Mouse (Mus musculus): Measurements from ENCODE around the gene Plpp2. TPM values are rescaled to one million over a fixed set of nuclear protein-coding genes. Genes with fewer than 3 reads are reported as not detected.

Gene Plpp2
- total and polyA plus RNA-seq, 3 experiments, result 11.5 to 19.3 (median 13.9) TPM

DNA sequence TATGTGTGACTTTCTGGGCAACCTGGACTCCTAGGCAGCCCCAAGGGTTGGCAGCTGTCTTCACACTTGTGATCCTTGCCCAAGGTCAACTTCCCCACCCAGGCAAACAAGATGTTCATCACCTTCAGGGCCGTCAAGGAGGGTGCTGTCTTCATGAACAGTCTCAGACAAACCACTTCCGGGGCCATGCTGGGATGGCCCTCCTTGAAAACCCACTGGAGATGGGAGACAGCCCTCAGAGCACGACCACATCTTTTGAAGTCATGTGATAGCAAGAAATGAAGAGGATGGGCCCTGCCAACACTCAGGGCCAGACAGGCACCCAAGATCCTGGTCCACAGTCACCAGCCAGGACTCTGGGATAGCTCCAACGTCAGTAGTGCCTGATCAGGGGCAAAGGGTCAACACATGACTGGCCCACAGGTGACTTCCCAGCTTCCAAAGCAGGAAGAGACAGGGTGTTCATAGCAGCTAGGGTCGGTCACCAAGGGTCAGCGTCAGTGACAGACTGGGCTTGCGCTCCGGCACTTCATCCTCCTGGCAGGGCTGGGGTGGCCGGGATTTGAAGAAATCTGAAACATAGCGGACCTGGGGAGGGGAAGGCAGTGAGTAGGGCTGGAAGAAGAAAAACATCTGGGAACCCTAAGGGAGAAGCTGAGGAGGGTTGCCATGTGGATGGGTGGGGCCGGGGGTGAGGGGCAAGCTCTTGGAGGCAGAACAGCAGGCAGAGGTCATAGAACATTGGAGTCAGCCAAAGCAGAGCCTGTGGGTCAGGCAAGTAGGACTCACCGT, 6.7 kb downstream of the Plpp2 start:
- dilution Hi-C loops (cut with MboI; ENCODE audit: extremely low pct_ligation_motif_present, extremely low pct_unique_long_range_greater_than_20kb, low sequenced_read_pairs) (no loop called here), in situ Hi-C loops (cut with MboI; ENCODE audit: low pct_ligation_motif_present, low pct_unique_long_range_greater_than_20kb, low sequenced_read_pairs) (no loop called here)
- DNase-seq (ENCODE audit: extremely low read depth), result no peak
- no peaks in the 10 kb centered on the region for H3K4me1 ChIP-seq (ENCODE audit: control insufficient read depth in 1 of 2, insufficient read depth in 2 of 2)
- no peaks in the 10 kb centered on the region for H3K9me3 ChIP-seq (replicated peaks; ENCODE audit: low read length)
- H3K36me3 ChIP-seq (replicated peaks in 1 of 2; ENCODE audit: control insufficient read depth in 1 of 2, insufficient read depth in 1 of 2, low read length in 1 of 2), result peaks cover 0 to 56% of the 10 kb centered on the region in 2 experiments
- no peak overlapping the region for H3K9ac ChIP-seq (ENCODE audit: insufficient read depth, low read depth)
- no peak overlapping the region for H3K4me2 ChIP-seq (ENCODE audit: insufficient read depth, low read depth, poor library complexity, severe bottlenecking)
- H3K4me3 ChIP-seq (replicated peaks in 1 of 3; ENCODE audit: low read depth in 2 of 3, low read length in 2 of 3, poor library complexity in 1 of 3), result no peak overlapping the region
- no peak for TF ChIP-seq ELF1 (IDR thresholded peaks at IDR 0.05; ENCODE audit: low read depth, low read length)
- no peak for TF ChIP-seq JUND (conservative IDR thresholded peaks at IDR 0.05; ENCODE audit: low read depth, low read length)
- no peak for TF ChIP-seq ZMIZ1 (IDR thresholded peaks at IDR 0.05; ENCODE audit: low read depth, low read length)
- no peak for TF ChIP-seq POLR2AphosphoS2 (IDR thresholded peaks at IDR 0.05; ENCODE audit: low read depth, low read length)
- TF ChIP-seq NELFE (IDR thresholded peaks at IDR 0.05; ENCODE audit: low read depth, low read length), result no peak
- no peak for TF ChIP-seq MAZ (IDR thresholded peaks at IDR 0.05; ENCODE audit: low read depth, low read length)
- no peak for TF ChIP-seq HCFC1 (IDR thresholded peaks at IDR 0.05; ENCODE audit: low read depth, low read length)
- TF ChIP-seq CTCF (conservative IDR thresholded peaks at IDR 0.05 in 1 of 2, IDR thresholded peaks at IDR 0.05 in 1 of 2; ENCODE audit: low read depth in 2 of 2, low read length in 2 of 2), result no peak
- no peak for TF ChIP-seq MAFK (IDR thresholded peaks at IDR 0.05; ENCODE audit: insufficient replicate concordance, low read length)
- no peak for TF ChIP-seq MXI1 (IDR thresholded peaks at IDR 0.05; ENCODE audit: low read depth, low read length)
- H3K79me2 ChIP-seq (replicated peaks; ENCODE audit: control insufficient read depth, extremely low read depth, insufficient read depth, poor library complexity, severe bottlenecking), result no peaks in the 10 kb centered on the region
- H3K27me3 ChIP-seq (replicated peaks), result no peaks in the 10 kb centered on the region
- H3K27ac ChIP-seq (ENCODE audit: insufficient read depth, low read depth), result no peak overlapping the region

DNA sequence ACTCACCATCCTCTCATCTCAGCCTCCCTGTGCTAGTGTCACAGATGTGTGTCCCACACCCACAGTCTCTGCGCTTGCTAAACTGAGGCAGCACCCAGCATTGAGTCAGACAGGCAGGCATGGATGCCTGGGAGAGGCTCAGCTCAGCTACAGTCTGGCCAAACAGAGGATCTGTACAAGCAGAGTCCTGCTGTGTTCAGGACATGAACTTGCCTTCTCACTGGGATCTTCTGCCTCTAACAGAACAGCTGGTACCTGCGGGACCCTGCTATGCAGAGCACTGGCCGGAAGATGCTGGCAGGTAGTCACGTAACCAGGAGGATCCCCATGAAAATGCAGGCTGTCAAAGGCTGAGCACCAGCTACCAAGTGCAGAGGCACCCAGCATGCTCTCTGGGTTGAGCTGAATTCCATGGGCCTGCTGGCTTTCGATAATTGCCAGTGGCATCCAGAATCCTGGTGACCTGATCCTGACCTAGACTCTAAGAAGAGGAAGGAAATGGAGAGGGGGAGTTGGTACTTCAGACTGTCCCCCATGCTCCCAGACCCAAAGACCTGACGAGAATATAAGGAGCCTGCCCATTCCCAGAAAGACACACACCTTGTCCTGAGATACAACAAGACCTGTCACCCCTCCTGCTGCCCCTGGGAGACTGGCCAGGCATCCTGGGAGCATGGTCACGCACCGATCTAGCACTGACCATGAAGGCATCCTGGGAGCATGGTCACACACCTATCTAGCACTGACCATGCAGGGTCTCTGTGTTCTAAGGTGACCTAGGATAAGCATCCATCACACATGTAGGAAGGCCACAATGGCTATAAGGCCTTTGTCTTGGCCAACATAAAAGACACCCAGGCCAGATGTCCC, 7.9 kb downstream of the Plpp2 start:
- no peak overlapping the region for H3K9ac ChIP-seq (ENCODE audit: insufficient read depth, low read depth)
- no peaks in the 10 kb centered on the region for H3K9me3 ChIP-seq (replicated peaks; ENCODE audit: low read length)
- peaks cover 0 to 48% of the 10 kb centered on the region in 2 experiments for H3K36me3 ChIP-seq (replicated peaks in 1 of 2; ENCODE audit: control insufficient read depth in 1 of 2, insufficient read depth in 1 of 2, low read length in 1 of 2)
- H3K4me1 ChIP-seq (ENCODE audit: control insufficient read depth in 1 of 2, insufficient read depth in 2 of 2), result no peaks in the 10 kb centered on the region
- no peak for DNase-seq (ENCODE audit: extremely low read depth)
- no peaks in the 10 kb centered on the region for H3K79me2 ChIP-seq (replicated peaks; ENCODE audit: control insufficient read depth, extremely low read depth, insufficient read depth, poor library complexity, severe bottlenecking)
- TF ChIP-seq EP300 (IDR thresholded peaks at IDR 0.05; ENCODE audit: low read length) (no peak), ZMIZ1 (IDR thresholded peaks at IDR 0.05; ENCODE audit: low read depth, low read length) (no peak), MXI1 (IDR thresholded peaks at IDR 0.05; ENCODE audit: low read depth, low read length) (no peak), MYC (IDR thresholded peaks at IDR 0.05; ENCODE audit: low read depth, low read length) (no peak), ZNF384 (IDR thresholded peaks at IDR 0.05; ENCODE audit: low read depth, low read length) (no peak), ETS1 (conservative IDR thresholded peaks at IDR 0.05; ENCODE audit: low read depth, low read length) (no peak), CHD1 (IDR thresholded peaks at IDR 0.05; ENCODE audit: low read depth, low read length) (no peak), CHD2 (IDR thresholded peaks at IDR 0.05; ENCODE audit: low read length) (no peak), RCOR1 (conservative IDR thresholded peaks at IDR 0.05; ENCODE audit: low read depth, low read length) (no peak), IRF4 (IDR thresholded peaks at IDR 0.05; ENCODE audit: low read depth, low read length) (no peak), PAX5 (IDR thresholded peaks at IDR 0.05; ENCODE audit: low read length) (no peak), MAZ (IDR thresholded peaks at IDR 0.05; ENCODE audit: low read depth, low read length) (no peak), SIN3A (IDR thresholded peaks at IDR 0.05; ENCODE audit: low read length) (no peak), BHLHE40 (IDR thresholded peaks at IDR 0.05; ENCODE audit: low read depth, low read length) (no peak), ELF1 (IDR thresholded peaks at IDR 0.05; ENCODE audit: low read depth, low read length) (no peak), MAX (IDR thresholded peaks at IDR 0.05; ENCODE audit: low read length) (no peak), UBTF (IDR thresholded peaks at IDR 0.05; ENCODE audit: low read depth, low read length) (no peak), TCF12 (IDR thresholded peaks at IDR 0.05; ENCODE audit: low read depth, low read length) (no peak), KAT2A (IDR thresholded peaks at IDR 0.05; ENCODE audit: insufficient replicate concordance, low read length) (no peak), SMC3 (IDR thresholded peaks at IDR 0.05; ENCODE audit: low read depth, low read length) (no peak)
- no peak overlapping the region for H3K4me2 ChIP-seq (ENCODE audit: insufficient read depth, low read depth, poor library complexity, severe bottlenecking)
- H3K27ac ChIP-seq (ENCODE audit: insufficient read depth, low read depth), result no peak overlapping the region
- in situ Hi-C loops (cut with MboI; ENCODE audit: low pct_ligation_motif_present, low pct_unique_long_range_greater_than_20kb, low sequenced_read_pairs) (no loop called here), dilution Hi-C loops (cut with MboI; ENCODE audit: extremely low pct_ligation_motif_present, extremely low pct_unique_long_range_greater_than_20kb, low sequenced_read_pairs) (no loop called here)
- no peak overlapping the region for H3K4me3 ChIP-seq (replicated peaks in 1 of 3; ENCODE audit: low read depth in 2 of 3, low read length in 2 of 3, poor library complexity in 1 of 3)
- no peaks in the 10 kb centered on the region for H3K27me3 ChIP-seq (replicated peaks)

Measured in CH12.LX (cell line).